Mouse (Mus musculus) gastrocnemius, postnatal 14 days (tissue): ENCODE measurements around the gene Obsl1. TPM values are rescaled to one million over a fixed set of nuclear protein-coding genes. Genes with fewer than 3 reads are reported as not detected.

Experiments
- DNase-seq: peaks from one replicate; pipeline ENCODE4 v3.0.0; 2021; ENCODE audit warnings: mixed read lengths
- intact Hi-C: fragments of 180-260 bp; cut with DNase I; formaldehyde crosslinking; loops from one replicate; pipeline ENCODE4 v1.15.1; 2025; ENCODE audit warnings: low total_unique reads
- total RNA-seq, 2 experiments: library from RNA; stranded (reverse); gene quantifications; 2 replicates each; pipeline ENCODE4 v1.2.3; 2021

Gene Obsl1
- total RNA-seq, 2 experiments from 2014 or later: 65.6 to 69.5 TPM

DNA sequence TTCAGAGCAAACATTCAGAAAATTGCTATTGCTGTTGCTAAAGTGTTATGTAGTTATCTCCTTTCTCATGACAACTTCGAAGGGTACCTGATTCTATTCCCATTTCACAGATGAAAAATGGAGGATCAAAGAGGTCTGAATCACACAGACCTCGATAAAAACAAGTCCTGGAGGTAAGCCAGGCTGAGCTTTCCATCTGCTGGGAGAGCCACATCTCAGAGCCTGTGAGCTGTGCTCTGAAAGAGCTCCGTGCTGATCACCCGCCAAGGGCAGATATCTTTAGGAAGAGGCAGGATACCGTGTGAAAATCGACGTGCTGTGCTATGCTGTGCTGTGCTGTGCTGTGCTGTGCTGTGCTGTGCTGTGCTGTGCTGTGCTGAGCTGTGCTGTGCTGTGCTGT, 46.0 kb downstream of the Obsl1 start:
- DNase-seq: no peak
- intact Hi-C loops: no loop called here

GRCm38 (mm10) chr1:75458789-75459684, 47.2 kb downstream of the Obsl1 start:
- intact Hi-C loops: no loop called here

DNA sequence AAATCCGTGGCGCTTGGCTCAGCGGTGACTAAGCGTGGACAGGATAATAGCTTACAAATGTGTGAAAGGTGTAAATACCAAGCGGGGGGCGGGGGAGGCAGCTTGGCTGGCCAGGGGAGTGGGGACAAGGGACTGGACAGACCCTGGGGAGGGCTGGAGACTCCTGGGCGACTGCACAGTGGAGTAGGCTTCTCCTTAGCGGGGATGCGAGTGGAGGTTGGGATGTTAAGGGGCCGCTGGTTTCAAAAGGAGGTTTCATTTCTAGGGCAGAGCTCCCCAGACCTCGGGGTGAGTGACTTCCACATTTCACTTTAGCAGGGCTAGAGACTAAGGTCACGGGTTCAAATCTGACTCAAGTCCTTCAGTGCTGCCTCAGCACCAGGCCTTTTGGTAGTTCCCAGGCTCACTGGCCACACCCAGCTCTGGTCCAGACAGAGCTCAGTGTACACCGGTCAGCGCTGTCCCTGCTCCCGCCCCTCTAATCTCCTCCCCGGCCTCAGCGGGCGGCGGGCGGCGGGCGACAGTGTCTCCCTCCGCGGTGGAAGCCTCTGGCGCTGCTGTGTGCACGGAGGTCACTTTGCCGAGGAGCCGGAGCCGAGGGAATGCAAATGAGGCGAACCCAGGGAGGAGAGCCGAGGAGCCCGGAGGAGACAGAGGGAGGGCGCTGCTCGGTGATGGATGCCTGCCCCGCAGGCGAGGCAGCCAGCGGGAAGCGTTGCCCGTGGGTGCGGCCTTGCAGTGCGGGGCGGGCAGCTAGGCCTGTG, 48.0 kb downstream of the Obsl1 start:
- DNase-seq: no peak
- intact Hi-C loops: no loop called here

More at GRCm38 (mm10) chr1:75458789-75459684, 47.2 kb downstream of the Obsl1 start:
- no peak for DNase-seq

DNA sequence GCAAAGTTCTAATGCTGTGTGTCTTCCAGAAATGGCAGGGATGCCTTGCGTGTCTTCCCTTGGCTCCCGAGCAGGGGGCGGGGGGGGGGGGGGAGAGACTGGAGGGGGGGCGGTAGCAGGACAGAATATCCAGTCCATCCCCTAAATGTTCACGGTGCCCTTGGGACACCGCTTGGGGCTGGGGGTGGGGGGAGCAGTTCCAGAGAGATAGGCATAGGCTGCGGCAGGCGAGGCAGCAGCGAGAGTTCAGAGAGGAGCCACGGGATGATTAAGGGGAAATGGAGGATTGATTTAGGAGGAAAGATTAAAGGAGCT, 48.6 kb downstream of the Obsl1 start:
- intact Hi-C loops: no loop called here
- no peak for DNase-seq

- DNase-seq: no peak
- intact Hi-C loops: no loop called here
Measured at GRCm38 (mm10) chr1:75456746-75457564, 49.3 kb downstream of the Obsl1 start.

DNA sequence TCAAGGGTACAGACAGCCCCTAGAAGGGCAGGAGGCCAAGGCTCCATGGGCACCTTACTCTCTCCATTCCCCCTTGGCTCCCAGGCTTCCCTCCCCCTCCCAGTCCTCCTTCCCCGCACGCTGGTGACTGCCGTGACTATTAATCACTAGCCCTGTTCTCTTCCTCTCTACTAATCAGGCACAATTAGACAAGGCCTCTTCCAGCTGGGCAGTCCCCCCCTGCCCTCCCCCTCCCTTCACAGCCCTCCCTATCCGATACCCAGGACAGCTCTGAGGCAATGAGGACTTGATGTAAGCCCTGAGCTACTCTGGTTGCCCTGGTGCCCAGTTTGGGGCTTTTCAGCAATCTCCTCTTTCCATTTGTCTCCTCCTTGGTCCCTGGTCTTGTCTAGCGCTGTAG, 50.3 kb downstream of the Obsl1 start:
- intact Hi-C loops: no loop called here
- DNase-seq: no peak

GRCm38 (mm10) chr1:75455433-75455832, 50.8 kb downstream of the Obsl1 start:
- intact Hi-C loops: no loop called here
- no peak for DNase-seq

- no peak for DNase-seq
- intact Hi-C loops: no loop called here
Measured at GRCm38 (mm10) chr1:75451900-75452299, 54.4 kb downstream of the Obsl1 start.

- no peak for DNase-seq
- intact Hi-C loops: no loop called here
Measured at GRCm38 (mm10) chr1:75450314-75451005, 55.8 kb downstream of the Obsl1 start, which contains the start of gene Asic4. Asic4 (plus strand) TSS chr1:75450436.

DNA sequence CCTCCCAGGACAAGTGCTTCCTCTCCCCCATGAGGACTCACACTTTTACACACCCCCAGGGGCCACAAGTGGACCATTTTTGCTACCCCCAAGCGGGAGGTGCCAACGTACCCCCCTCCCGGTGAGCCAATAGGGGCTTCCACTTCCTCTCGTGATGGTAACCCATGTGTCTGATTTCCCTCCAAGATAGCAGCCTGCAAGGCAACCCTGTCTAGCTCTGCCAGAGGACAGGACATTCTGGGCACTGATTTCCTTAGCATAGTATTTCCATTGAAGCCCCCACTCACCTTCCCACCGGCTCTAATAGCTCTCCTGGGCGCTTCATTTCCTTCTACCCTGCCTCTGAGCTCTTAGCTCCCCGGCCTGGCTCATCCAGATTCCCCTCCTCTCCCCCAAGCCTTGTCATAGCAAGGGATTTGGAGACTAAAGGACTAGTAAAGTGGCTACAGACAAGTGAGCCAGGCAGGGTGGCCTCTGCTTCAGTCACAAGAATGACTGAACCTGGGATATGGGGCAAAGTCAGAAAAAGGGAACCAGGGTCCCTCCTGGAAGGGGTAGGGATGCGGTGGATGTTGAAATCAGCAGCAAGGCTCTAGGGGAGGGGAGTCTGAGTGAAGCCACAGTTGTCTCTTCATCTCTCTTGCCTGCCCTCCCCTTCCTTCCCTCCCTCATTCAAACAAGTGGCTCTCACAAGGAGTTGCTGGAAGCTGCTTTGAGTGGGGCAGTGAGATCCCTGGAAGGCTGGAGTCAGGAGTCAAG, 56.7 kb downstream of the Obsl1 start:
- intact Hi-C loops: no loop called here
- no peak for DNase-seq

DNA sequence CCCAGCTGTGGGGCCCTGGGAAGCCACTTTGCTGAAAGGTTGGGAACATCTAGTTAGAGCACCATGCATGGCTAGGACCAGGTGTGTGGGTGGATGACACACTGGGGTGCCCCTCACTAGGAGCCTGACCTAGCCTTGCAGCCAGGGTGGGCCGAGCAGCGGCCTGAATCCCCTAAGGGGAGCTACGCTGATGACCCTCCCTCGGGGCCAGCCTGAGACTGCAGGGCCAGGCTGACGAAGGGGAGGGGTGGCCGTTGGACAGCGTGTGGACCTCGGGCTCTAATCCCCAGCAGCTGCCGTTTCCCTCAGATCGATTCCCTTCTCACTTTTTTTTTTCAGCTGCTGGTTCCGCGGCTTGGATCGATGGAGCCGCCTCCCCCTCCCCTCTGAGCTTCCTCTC, 57.3 kb downstream of the Obsl1 start:
- intact Hi-C loops: no loop called here
- DNase-seq: no peak

GRCm38 (mm10) chr1:75448052-75448431, 58.2 kb downstream of the Obsl1 start:
- intact Hi-C loops: no loop called here
- no peak for DNase-seq

- intact Hi-C loops: no loop called here
- no peak for DNase-seq
Measured at GRCm38 (mm10) chr1:75447265-75448051, 58.8 kb downstream of the Obsl1 start.

DNA sequence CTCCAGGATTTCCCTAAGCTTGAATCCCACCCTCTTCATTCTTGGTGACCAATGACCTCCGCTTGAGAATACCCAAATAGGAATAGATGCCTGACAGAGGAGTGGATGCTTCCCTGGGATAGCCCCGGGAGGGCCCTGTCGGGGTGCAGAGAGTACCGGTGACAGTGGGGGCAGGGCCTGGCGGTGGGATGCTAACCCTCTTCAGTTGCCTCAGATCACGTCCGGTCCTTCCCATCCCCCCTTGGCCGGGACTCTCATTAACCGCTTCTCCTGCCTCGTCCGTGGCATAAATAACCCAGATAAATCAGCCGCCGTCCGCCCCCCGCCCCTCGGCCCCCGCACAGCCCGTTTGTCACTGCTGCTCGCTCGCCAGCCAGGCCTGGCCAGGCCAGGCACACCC, 59.6 kb downstream of the Obsl1 start:
- DNase-seq: no peak
- intact Hi-C loops: no loop called here

DNA sequence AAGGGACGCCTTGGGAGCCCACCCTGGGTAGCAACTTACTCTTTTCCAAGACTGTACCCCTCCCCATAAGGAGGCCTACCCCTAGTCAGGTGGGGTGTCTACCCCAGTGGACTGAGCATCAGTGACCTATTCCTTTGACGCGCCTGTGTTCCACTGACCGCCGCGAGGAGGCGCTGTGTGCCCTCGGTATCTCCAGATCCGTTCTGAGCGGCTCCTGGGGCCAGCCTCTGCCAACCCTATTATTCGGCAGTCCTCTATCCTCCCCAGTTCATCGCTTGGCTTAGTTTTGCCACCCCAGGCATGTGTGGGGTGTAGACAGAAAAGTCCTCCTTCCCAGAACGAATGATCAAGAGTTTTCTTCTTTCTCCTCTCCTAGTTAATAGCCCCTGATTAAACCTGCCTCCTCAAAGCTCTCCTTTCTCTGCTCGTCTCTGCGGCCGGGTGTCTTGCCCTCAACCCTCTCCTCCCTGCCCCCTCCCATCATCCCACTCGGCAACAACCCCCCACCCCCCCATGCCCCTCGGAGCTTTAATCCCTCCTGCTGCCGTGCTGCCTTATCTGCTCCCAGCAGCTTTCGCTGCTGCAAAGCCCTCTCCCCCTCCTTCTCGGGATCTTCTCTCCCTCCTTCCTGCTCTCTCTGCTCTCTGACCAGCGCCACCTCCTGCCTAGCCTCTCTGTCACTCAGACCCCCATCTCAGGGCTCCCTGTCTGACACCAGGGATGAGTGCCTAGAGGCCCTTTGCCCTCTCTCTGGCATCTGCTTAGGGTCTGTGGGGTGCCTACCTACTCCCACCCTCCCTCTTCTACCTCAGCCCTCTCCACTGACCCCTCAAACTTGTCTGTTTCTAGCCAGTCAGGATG, 60.3 kb downstream of the Obsl1 start:
- intact Hi-C loops: loop anchor here (2.0 kb wide), 1 partner anchor 21 kb away; no protein-coding TSS in a partner anchor
- DNase-seq: peak; percentile 83

DNA sequence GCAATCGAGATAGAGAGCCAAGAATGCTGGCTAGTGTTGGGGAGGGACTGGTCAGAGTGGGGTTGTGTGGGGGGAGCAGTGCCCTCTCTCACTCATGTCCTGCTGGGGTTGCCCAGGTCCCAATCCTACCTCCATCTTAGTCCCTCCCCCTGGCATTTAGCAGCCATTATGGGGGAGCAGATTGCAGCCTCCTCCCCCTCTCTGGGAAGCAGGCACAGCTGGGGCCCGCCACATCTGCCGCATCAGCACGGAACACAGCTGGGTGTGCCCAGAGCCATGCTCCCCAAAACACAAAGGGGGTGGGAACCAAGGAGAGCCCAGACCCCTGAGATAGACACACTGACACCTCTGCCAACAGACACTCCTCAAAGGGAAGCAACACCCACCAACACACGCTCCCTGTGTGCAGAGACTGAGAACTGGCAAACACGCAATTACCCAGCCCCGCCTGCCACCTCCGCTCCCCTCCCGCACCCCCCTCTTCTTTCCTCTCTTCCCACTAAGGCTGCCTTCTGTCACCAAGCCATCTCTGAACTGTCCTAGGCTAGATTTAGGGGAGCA, 61.0 kb downstream of the Obsl1 start:
- no peak for DNase-seq
- intact Hi-C loops: loop anchor here (2.0 kb wide), 1 partner anchor 22 kb away; no protein-coding TSS in a partner anchor

DNA sequence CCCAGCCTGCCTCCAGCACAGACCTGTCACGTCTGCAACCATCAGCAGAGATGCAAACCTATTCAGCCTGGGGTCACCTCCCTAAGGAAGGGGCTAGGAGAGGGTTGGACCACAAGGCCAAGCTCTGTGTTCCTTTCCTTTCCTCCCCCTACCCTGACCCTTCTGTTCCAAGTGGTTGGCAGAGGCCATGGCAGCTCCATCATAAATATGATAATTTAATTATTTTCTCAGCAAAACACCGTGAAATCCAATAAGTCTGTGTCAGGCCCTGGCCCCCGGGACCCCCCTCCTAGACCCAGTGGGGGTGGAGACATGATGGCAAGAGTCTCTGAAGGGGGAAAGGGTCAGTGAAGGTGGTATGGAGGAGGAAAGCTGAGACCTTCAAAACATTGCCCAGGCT, 62.0 kb downstream of the Obsl1 start:
- intact Hi-C loops: loop anchor here (2.0 kb wide), 1 partner anchor 23 kb away; no protein-coding TSS in a partner anchor

More for the DNA sequence above, 62.0 kb downstream of the Obsl1 start:
- no peak for DNase-seq
